Mouse (Mus musculus): Measurements from ENCODE around the gene Nhp2. TPM values are rescaled to one million over a fixed set of nuclear protein-coding genes. Genes with fewer than 3 reads are reported as not detected.

The Nhp2 gene
- total RNA-seq, 2 experiments from 2014 or later: 24.9 to 25.7 TPM

- TF ChIP-seq CTCF (IDR thresholded peaks at IDR 0.05): no peak
- Histone ChIP-seq H3K4me3 (peak overlapping the region; percentile 73), H3K27ac (peak overlapping the region; percentile 86)
- intact Hi-C loops (cut with DNase I): no loop called here
- DNase-seq: no peak
Observed at GRCm38 (mm10) chr11:51646245-51646644, 26.7 kb downstream of the Nhp2 start.

GRCm38 (mm10) chr11:51646751-51647667 is 27.5 kb downstream of the Nhp2 start:
- H3K27ac ChIP-seq: peak overlapping the region; percentile 86
- peak; percentile 54 for DNase-seq
- peak overlapping the region; percentile 73 for H3K4me3 ChIP-seq
- intact Hi-C loops (cut with DNase I): no loop called here
- no peak for TF ChIP-seq CTCF (IDR thresholded peaks at IDR 0.05)

DNA sequence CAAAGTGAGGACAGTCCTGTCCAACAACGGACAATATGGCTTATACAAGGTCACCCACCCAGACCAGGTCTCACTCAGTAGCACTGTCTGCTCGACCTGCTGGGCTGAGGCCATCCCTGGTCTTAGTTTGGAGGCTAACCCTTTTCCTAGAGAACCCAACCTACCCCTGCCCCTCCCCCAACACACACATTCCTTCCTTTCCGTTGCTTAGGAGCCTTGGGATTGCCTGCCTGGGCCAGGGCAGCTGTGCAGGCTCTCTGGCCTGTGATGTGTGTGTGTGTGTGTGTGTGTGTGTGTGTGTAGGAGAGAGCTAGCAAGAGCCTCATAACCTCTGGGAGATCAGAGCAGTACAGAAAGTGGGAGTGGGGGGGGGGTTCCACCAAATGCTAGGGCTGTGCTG is 29.0 kb downstream of the Nhp2 start:
- intact Hi-C loops (cut with DNase I): no loop called here
- no peak for DNase-seq
- Histone ChIP-seq H3K4me3 (peak overlapping the region; percentile 73), H3K27ac (peak overlapping the region; percentile 86)
- no peak for TF ChIP-seq CTCF (IDR thresholded peaks at IDR 0.05)

GRCm38 (mm10) chr11:51649111-51649888 is 29.8 kb downstream of the Nhp2 start:
- Histone ChIP-seq H3K4me3 (peak overlapping the region; percentile 73), H3K27ac (peak overlapping the region; percentile 86)
- DNase-seq: no peak
- intact Hi-C loops (cut with DNase I): no loop called here
- no peak for TF ChIP-seq CTCF (IDR thresholded peaks at IDR 0.05)

DNA sequence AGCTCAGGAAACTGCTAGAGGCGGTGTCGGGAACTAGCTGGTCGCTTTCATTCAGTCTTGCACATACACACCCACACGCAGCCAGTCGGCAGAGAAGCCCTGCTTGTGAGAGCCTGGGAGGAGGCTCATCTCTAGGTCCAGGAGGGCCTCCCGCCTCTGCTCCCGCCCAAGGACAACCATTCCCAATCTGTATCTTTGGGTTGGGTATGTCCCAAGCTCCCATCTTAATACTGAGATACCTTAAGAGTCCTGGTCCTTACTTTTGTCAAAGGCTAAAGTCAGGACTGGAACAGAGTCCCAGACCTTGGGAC is 30.3 kb downstream of the Nhp2 start:
- Histone ChIP-seq H3K27ac (peak overlapping the region; percentile 86), H3K4me3 (peak overlapping the region; percentile 73)
- no peak for DNase-seq
- intact Hi-C loops (cut with DNase I): loop anchor here (5.0 kb wide), 1 partner anchor 33 kb away; the partner anchor contains the start of gene Nhp2
- no peak for TF ChIP-seq CTCF (IDR thresholded peaks at IDR 0.05)

DNA sequence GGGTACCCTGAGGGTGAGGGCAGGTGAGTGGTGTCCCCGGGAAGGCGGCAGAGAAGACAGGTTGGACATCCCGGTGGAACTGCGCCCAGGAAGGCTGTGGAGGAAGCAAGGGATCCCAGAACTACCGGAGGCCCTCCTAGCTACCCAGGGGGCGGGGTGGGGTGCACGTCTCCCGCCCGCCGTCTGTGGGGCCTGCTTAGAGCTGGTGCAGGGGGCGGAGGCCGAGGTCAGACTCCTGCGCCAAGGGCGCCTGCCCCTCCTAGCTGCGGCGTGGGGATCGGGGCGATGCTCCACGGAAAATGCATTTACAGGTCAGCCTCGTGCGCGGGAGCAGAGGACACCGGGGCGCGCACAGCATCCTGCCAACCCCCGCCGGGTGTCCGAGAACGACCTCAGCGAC is 30.7 kb downstream of the Nhp2 start:
- no peak for DNase-seq
- Histone ChIP-seq H3K27ac (peak overlapping the region; percentile 86), H3K4me3 (peak overlapping the region; percentile 73)
- TF ChIP-seq CTCF (IDR thresholded peaks at IDR 0.05): no peak
- intact Hi-C loops (cut with DNase I): loop anchor here (5.0 kb wide), 1 partner anchor 33 kb away; the partner anchor contains the start of gene Nhp2

DNA sequence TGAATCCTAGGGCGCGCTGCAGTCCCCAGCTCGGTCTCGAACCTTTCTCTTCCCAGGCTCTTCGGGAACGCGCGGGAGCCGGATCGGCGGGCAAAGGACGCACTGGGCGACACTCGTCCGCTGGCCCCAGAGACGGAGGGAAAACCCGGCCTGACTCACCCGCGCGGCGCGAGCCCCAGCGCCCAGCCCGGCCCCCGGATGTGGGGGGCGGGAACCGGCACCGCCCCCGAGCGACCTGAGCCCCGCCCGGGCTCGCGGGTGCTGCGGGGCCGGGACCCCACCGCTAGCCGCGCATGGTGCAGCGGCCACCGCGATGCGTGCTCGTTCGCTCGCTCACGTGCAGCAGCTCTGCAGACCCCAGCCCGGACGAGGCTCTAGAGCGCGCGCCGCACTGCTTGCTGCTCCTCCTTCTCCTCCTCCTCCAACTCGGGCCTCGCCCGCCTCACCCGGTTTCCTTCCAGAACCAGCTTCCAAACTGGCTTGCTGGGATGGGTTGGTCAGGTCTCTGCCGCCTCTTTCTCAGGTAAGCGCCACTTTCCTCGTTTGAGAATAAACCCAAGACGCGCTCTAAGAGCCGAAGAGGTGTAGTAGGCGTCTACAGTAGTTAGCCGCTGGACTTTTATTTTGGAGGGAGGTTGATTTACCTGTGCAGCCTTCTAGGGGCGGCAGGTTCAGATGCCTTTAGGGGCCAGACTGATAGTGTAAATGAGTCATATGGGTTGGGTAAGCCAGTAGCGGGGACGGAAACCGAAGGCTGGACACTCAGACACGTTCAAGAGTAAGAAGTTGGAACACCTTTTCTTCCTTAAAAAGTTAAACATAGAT is 31.4 kb downstream of the Nhp2 start, which contains the start of the genes N4bp3 and D930048N14Rik:
Gene N4bp3 (minus strand): TSS at position 152 of the 825 bp plus-strand sequence.
Gene D930048N14Rik (plus strand): TSS at position 264 of the 825 bp plus-strand sequence.
- intact Hi-C loops (cut with DNase I): loop anchor here (5.0 kb wide), 1 partner anchor 34 kb away; the partner anchor contains the start of gene Nhp2
- Histone ChIP-seq H3K4me3 (peak within 1 kb of the TSS; percentile 73), H3K27ac (peak within 1 kb of the TSS; percentile 86)
- DNase-seq: peak; percentile 79
- TF ChIP-seq CTCF (IDR thresholded peaks at IDR 0.05): no peak

- no peak for TF ChIP-seq CTCF (IDR thresholded peaks at IDR 0.05)
- intact Hi-C loops (cut with DNase I): loop anchor here (5.0 kb wide), 1 partner anchor 36 kb away; the partner anchor contains the start of gene Nhp2
- Histone ChIP-seq H3K4me3 (no peak overlapping the region), H3K27ac (no peak overlapping the region)
- DNase-seq: no peak
Observed at GRCm38 (mm10) chr11:51652889-51653418, 33.4 kb downstream of the Nhp2 start.

DNA sequence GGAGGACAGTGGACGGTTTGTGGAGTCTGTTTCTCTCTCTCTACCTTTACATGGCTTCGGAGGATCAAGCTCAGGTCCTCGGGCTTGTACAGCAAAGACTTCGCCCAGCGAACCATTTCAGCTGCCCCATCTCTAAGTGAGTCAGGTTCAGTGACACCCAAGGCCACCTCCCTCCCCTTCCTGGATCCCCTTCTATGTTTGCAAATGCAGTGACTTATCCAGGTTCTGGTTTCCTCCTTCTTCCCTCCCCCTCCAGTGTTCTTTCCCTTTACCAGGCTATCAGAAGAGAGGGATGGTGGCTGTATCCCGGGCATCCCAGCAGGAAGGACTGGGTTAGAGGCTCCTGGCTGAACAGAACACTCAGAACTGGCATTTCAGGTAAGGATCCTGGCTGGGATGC is 34.2 kb downstream of the Nhp2 start:
- Histone ChIP-seq H3K4me3 (no peak overlapping the region), H3K27ac (no peak overlapping the region)
- intact Hi-C loops (cut with DNase I): loop anchor here (5.0 kb wide), 1 partner anchor 36 kb away; the partner anchor contains the start of gene Nhp2
- DNase-seq: no peak
- TF ChIP-seq CTCF (IDR thresholded peaks at IDR 0.05): no peak

- intact Hi-C loops (cut with DNase I): loop anchor here (5.0 kb wide), 1 partner anchor 38 kb away; the partner anchor contains the start of gene Nhp2
- DNase-seq: peak; percentile 40
- no peak for TF ChIP-seq CTCF (IDR thresholded peaks at IDR 0.05)
- Histone ChIP-seq H3K27ac (no peak overlapping the region), H3K4me3 (no peak overlapping the region)
Observed at GRCm38 (mm10) chr11:51654891-51655290, 35.4 kb downstream of the Nhp2 start.

- peak overlapping the region; percentile 16; the same call in 1 of the 2 replicates for H3K27ac ChIP-seq
- TF ChIP-seq CTCF (IDR thresholded peaks at IDR 0.05): no peak
- H3K4me3 ChIP-seq: no peak overlapping the region
- intact Hi-C loops (cut with DNase I): no loop called here
- peak; percentile 39 for DNase-seq
Observed at GRCm38 (mm10) chr11:51656798-51657521, 37.4 kb downstream of the Nhp2 start.
